Mouse (Mus musculus) lung, embryonic 15.5 days (tissue): Measurements from ENCODE around the gene Comtd1. TPM values are rescaled to one million over a fixed set of nuclear protein-coding genes. Genes with fewer than 3 reads are reported as not detected.

Experiments used
- ATAC-seq: fragments of 200-750 bp; cut with Nextera tagmentation; 2 replicates; pipeline ENCODE4 v1.8.0; 2017; ENCODE audit warnings: moderate number of reproducible peaks, borderline replicate concordance; ENCODE audit not compliant: low FRiP score, low TSS enrichment; ENCODE audit errors: extremely low read depth
- H3K27ac ChIP-seq: fragments of 300-500 bp; sonication (generic); 2 replicates; pipeline ENCODE4 v1.5.1; 2015; ENCODE audit warnings: moderate library complexity, mild to moderate bottlenecking, inconsistent platforms
- H3K27me3 ChIP-seq: fragments of 300-500 bp; sonication (generic); 2 replicates; pipeline ENCODE4 v1.6.1; 2015; ENCODE audit warnings: inconsistent platforms
- H3K36me3 ChIP-seq: fragments of 300-500 bp; sonication (generic); 2 replicates; pipeline ENCODE4 v1.6.1; 2015; ENCODE audit warnings: inconsistent platforms
- H3K4me1 ChIP-seq: fragments of 300-500 bp; sonication (generic); 2 replicates; pipeline ENCODE4 v1.6.1; 2015; ENCODE audit warnings: inconsistent platforms
- H3K4me2 ChIP-seq: fragments of 300-500 bp; sonication (generic); 2 replicates; pipeline ENCODE4 v1.6.1; 2015; ENCODE audit warnings: inconsistent platforms, mild to moderate bottlenecking, moderate library complexity
- H3K4me3 ChIP-seq: fragments of 300-500 bp; sonication (generic); 2 replicates; pipeline ENCODE4 v1.5.1; 2015; ENCODE audit warnings: mild to moderate bottlenecking, inconsistent platforms
- H3K9ac ChIP-seq: fragments of 300-500 bp; sonication (generic); 2 replicates; pipeline ENCODE4 v1.6.1; 2015; ENCODE audit warnings: inconsistent platforms
- H3K9me3 ChIP-seq: fragments of 300-500 bp; sonication (generic); 2 replicates; pipeline ENCODE4 v1.6.1; 2016; ENCODE audit warnings: inconsistent platforms
- WGBS: fragments of 180-500 bp; shearing (Covaris S2); methylation state at CpG from one replicate; pipeline ENCODE4 v1.1.7; 2015; 5-methylcytosine and 5-hydroxymethylcytosine counted together
- polyA plus RNA-seq: library from polyadenylated mRNA; unstranded; fragments of >200 nt; fragmentation: Nextera tagmentation; extraction: Ambion mirVana; gene quantifications from 2 replicates; pipeline ENCODE4 v1.2.1, GENCODE M21; 2015

The Comtd1 gene
- polyA plus RNA-seq, 1 experiment from 2014 or later: 16.9 TPM

DNA sequence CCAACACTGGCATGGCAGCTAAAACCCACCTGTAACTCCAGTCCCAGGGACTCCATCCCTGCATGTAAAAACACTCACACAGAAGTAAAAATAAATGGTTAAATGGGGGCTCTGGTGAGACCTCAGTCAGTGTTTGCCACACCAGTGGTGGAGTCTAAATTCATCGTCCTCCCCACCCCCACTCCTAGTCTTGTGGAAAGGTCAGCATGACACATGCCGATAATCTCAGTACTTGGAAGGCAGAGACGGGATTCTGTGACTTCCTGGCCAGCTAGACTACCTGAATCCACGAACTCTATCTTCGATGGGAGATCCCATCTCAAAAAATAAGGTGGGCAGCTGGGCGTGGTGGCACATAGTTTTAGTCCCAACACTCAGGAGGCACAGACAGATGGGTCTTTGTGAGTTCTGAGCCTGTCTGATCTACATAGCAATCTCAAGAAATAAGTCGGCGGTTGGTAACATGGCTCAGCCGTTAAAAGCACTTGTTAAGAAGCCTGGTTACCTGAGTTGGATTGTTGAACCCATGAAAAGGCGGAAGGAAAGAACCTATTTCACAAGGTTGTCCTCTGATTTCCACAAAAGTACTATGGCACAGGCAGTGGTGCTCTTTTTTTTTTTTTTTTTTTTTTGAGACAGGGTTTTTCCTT, 36.9 kb downstream of the Comtd1 start:
- WGBS: 74% methylated on average over 10 of the region's 10 CpGs
- no peak for ATAC-seq
- H3K4me2 ChIP-seq: no peak overlapping the region
- 0 out of 2 replicates have a peak, but pooled peaks cover 8% of the 10 kb centered on the region for H3K4me1 ChIP-seq
- H3K27ac ChIP-seq: no peak overlapping the region
- no peak overlapping the region for H3K4me3 ChIP-seq
- H3K9me3 ChIP-seq: no peaks in the 10 kb centered on the region
- H3K9ac ChIP-seq: no peak overlapping the region
- H3K27me3 ChIP-seq: no peaks in the 10 kb centered on the region
- no peaks in the 10 kb centered on the region for H3K36me3 ChIP-seq

DNA sequence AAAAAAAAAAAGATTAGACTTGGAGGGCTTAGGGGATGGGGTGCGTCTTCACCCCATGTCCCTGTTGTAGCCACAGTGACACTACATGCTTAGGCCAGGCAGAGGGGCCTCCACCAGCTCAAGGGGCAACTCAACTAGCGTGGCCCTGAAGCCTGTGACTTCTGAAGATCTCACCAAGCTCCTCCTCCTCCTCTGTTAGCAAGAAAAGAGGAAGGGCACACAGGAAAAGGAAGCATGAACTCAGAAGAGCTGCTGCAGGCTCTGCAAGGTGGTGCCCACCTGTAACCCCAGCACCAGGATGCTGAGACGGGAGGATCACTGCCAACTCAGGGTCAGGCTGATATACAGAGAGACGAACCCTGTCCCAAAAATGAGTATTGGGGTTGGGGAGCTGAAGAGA, 37.5 kb downstream of the Comtd1 start:
- H3K4me3 ChIP-seq: no peak overlapping the region
- no peaks in the 10 kb centered on the region for H3K9me3 ChIP-seq
- H3K4me2 ChIP-seq: no peak overlapping the region
- 0 out of 2 replicates have a peak, but pooled peaks cover 8% of the 10 kb centered on the region for H3K4me1 ChIP-seq
- H3K9ac ChIP-seq: no peak overlapping the region
- H3K27ac ChIP-seq: no peak overlapping the region
- H3K36me3 ChIP-seq: no peaks in the 10 kb centered on the region
- WGBS: 74% methylated on average over 4 of the region's 4 CpGs
- ATAC-seq: no peak
- H3K27me3 ChIP-seq: no peaks in the 10 kb centered on the region

DNA sequence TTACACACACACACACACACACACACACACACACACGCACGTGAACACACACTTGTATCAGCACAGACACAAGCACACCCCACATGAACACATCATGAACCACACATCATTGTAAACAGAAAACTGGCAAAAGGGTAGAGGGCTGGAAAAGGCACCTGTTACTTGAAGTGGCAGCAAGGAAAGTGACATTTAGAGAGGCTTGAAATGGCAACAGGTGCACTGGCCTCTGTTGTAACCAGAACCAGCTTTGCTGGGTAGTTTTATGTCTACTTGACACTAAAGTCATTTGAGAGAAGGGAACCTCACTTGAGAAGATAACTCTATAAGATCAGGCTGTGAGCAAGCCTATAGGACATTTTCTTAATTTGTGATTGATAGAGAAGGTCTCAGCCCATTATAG, 39.4 kb downstream of the Comtd1 start:
- no peak overlapping the region for H3K4me2 ChIP-seq
- WGBS: 75% methylated on average over 2 of the region's 2 CpGs
- no peaks in the 10 kb centered on the region for H3K27me3 ChIP-seq
- H3K27ac ChIP-seq: no peak overlapping the region
- no peaks in the 10 kb centered on the region for H3K36me3 ChIP-seq
- no peak overlapping the region for H3K4me3 ChIP-seq
- ATAC-seq: no peak
- no peaks in the 10 kb centered on the region for H3K9me3 ChIP-seq
- H3K4me1 ChIP-seq: 0 out of 2 replicates have a peak, but pooled peaks cover 8% of the 10 kb centered on the region
- H3K9ac ChIP-seq: no peak overlapping the region

DNA sequence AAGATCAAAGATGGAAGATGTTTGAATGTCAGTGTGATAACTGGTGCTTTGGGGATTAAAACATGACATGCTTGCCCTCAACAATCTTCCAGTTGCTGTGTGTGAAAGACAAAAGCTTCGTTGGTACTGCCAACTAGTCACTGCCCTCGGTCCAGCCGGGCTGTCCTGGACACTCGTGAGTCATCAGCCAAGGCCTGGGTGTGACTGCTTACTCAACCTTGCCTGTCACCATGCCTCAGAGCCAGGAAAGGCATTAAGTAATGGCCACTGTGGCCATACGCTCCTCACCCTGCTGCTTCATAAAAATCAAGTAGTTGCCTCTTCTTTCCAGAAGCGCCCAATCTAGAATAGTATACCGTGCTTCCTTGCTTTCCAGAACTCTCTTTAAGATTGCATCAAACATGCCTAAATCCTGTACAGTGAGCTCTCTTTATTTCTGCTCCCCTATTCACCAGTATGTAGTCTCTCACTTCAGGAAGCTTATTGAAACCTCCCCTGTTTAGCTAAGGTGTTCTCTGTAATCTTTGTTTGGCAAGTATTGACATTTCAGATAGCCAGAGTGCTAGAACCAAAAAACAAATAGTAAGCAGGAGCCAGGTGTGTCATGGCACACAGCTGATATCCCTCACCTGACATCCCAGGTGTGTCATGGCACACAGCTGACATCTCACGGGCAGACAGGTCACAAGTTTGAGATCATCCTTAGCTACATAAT, 40.4 kb downstream of the Comtd1 start:
- H3K27me3 ChIP-seq: no peaks in the 10 kb centered on the region
- no peak overlapping the region for H3K4me3 ChIP-seq
- H3K4me1 ChIP-seq: 0 out of 2 replicates have a peak, but pooled peaks cover 2% of the 10 kb centered on the region
- no peak for ATAC-seq
- no peaks in the 10 kb centered on the region for H3K9me3 ChIP-seq
- H3K27ac ChIP-seq: no peak overlapping the region
- H3K4me2 ChIP-seq: no peak overlapping the region
- no peaks in the 10 kb centered on the region for H3K36me3 ChIP-seq
- WGBS: 66% methylated on average over 8 of the region's 8 CpGs
- no peak overlapping the region for H3K9ac ChIP-seq

DNA sequence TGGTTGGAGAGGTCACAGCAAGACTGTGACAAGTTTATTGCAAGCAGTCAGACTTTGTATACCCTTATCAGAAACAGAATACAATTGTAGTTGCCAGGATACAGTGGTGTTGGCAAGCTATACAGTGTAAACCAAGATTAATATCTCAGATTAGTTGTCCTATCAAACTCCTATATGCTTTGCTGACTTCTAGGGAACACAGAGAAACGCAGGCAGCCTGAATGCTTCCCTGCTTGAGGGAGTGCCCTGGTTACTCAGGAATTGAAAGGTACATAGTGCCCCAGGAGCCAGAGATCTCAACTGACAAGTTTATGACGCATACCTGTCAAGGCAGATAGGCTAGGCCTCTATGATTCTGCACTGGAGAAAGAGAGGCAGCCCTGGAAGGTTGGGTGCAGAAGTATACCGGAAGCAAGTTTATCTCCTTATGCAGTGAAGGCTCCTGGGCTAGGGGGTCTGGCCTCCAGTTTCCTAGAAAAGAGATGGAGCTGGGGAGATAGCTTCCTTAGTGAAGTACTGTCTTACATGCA, 42.1 kb downstream of the Comtd1 start:
- H3K9me3 ChIP-seq: no peaks in the 10 kb centered on the region
- H3K36me3 ChIP-seq: no peaks in the 10 kb centered on the region
- no peaks in the 10 kb centered on the region for H3K4me1 ChIP-seq
- H3K9ac ChIP-seq: no peak overlapping the region
- 74% methylated on average over 3 of the region's 3 CpGs for WGBS
- H3K27me3 ChIP-seq: no peaks in the 10 kb centered on the region
- H3K4me2 ChIP-seq: no peak overlapping the region
- no peak overlapping the region for H3K4me3 ChIP-seq
- no peak overlapping the region for H3K27ac ChIP-seq
- ATAC-seq: no peak

DNA sequence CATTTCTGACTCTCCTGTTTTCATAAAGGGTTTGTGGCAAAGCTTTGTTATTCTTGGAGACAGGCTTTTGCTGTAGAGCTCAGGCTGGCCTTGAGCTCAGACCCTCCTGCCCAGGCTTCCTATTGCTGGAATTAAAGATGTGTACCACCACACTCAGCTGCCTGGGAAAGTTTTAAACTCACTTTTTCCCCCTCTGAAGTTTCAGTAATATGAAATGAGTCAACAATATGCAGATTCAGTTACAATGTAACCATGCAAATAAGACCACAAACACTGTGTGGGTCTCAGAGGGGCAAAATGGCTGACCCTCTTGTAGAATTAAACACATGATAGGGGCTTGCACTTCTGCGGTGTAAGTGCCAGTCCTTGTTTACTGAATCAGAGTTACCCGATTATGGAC, 42.6 kb downstream of the Comtd1 start:
- 42% methylated on average over 2 of the region's 2 CpGs for WGBS
- no peak for ATAC-seq
- no peak overlapping the region for H3K27ac ChIP-seq

DNA sequence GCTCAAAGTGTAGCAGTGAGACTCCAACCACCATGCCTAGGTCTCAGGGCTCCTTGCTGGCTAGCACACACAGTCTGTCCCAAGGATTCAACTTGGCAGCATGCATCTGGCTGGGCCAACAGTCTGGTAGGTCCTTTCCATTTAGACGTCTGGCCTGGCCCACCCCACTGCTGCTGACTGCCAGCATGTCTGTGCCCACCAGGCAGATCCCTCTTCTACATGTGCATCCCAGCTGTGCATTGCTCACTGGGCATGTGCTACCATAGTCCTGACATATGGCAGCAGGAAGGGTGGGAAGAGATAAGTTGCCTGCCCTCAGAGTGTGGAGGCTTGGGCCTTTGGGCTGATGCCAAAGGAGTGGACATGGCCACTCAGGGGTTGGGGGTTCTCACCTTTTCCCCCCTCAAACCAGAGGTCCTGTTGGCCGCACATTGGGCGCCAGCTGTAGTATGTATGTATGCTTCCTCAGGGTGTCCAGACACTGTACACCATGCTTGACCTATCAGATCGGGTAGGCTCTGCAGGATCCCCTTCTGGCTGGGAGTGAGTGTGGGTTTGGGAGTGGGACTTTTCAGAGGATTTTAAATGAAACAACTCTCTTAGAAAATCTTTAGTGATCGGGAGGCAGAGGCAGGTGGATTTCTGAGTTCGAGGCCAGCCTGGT, 46.1 kb downstream of the Comtd1 start:
- H3K4me3 ChIP-seq: no peak overlapping the region
- H3K9me3 ChIP-seq: no peaks in the 10 kb centered on the region
- H3K27ac ChIP-seq: no peak overlapping the region
- H3K9ac ChIP-seq: no peak overlapping the region
- H3K4me1 ChIP-seq: no peaks in the 10 kb centered on the region
- no peak overlapping the region for H3K4me2 ChIP-seq
- no peak; the same call in 1 of the 2 replicates for ATAC-seq
- H3K36me3 ChIP-seq: peaks cover 7% of the 10 kb centered on the region; the same call in 1 of the 2 replicates
- WGBS: 90% methylated on average over 6 of the region's 6 CpGs
- H3K27me3 ChIP-seq: no peaks in the 10 kb centered on the region

More for the DNA sequence above, 42.6 kb downstream of the Comtd1 start:
- no peaks in the 10 kb centered on the region for H3K4me1 ChIP-seq
- H3K9ac ChIP-seq: no peak overlapping the region
- H3K36me3 ChIP-seq: no peaks in the 10 kb centered on the region
- H3K9me3 ChIP-seq: no peaks in the 10 kb centered on the region
- H3K27me3 ChIP-seq: no peaks in the 10 kb centered on the region
- H3K4me2 ChIP-seq: no peak overlapping the region
- no peak overlapping the region for H3K4me3 ChIP-seq

DNA sequence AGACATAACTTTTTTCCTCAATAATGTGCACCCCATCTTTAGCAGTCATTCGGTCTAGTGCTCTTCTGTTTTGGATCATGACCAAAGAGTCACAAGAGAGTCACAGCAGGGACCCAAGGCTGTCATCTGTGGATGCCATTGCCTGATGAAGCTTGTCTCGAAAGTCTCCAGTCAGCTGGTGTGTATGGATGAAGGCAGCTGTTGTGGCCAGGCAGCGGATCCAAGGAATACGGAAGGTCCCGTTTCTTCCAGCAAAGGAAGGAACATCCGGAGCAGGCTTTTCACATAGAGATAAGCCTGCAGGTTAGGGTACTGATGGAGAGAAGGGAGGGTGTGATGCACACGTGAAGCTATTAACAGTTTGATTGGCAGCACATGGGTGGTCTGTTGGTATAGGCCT, 47.2 kb downstream of the Comtd1 start:
- Histone ChIP-seq H3K4me1 (no peaks in the 10 kb centered on the region), H3K4me2 (no peak overlapping the region), H3K36me3 (peaks cover 7% of the 10 kb centered on the region; the same call in 1 of the 2 replicates), H3K9me3 (no peaks in the 10 kb centered on the region), H3K27me3 (no peaks in the 10 kb centered on the region), H3K27ac (no peak overlapping the region), H3K4me3 (no peak overlapping the region), H3K9ac (no peak overlapping the region)
- WGBS: 64% methylated on average over 7 of the region's 7 CpGs
- no peak for ATAC-seq

DNA sequence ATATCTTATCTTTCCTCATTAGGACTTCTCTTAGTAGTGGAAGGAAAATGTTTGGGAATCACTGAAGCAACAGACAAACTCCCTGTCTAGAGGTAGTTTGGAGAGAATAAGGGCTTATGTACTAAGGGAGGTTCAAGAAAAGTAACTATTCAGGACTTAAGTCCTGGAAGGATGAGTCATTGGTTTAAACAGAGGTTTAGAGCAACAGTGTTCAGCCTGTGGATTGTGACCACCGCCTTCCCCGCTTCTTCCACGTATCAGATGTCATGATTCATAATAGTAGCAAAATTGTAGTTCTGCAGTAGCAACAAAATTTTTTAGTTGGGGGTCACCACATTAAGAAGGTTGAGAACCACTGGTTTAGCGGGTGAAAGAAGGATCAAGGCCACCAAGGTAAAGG, 48.1 kb downstream of the Comtd1 start:
- WGBS: 91% methylated on average over 4 of the region's 4 CpGs
- Histone ChIP-seq H3K9ac (no peak overlapping the region), H3K4me3 (no peak overlapping the region), H3K36me3 (peaks cover 7% of the 10 kb centered on the region; the same call in 1 of the 2 replicates), H3K27ac (no peak overlapping the region), H3K27me3 (no peaks in the 10 kb centered on the region), H3K4me2 (no peak overlapping the region), H3K4me1 (no peaks in the 10 kb centered on the region), H3K9me3 (no peaks in the 10 kb centered on the region)
- ATAC-seq: no peak

Other genes with a start within 250 kb of the Comtd1 start
- not detected in 2 replicates for gene Dupd1, start 134.4 kb downstream of the Comtd1 start, polyA plus RNA-seq
- 8.2 and 9.4 TPM in 2 replicates for gene Samd8, start 98.4 kb downstream of the Comtd1 start, polyA plus RNA-seq
- not detected in 2 replicates for gene Dusp13, start 97.8 kb downstream of the Comtd1 start, polyA plus RNA-seq
- gene Vdac2, start 23.7 kb downstream of the Comtd1 start, polyA plus RNA-seq: 280 and 281 TPM in 2 replicates
- gene Zfp503, start 140.6 kb upstream of the Comtd1 start, polyA plus RNA-seq: 26.8 and 28.2 TPM in 2 replicates
- gene Lrmda, start 170.7 kb upstream of the Comtd1 start, polyA plus RNA-seq: 0.39 and 0.62 TPM in 2 replicates